Mouse (Mus musculus): ENCODE results near the gene Hydin.

DNA sequence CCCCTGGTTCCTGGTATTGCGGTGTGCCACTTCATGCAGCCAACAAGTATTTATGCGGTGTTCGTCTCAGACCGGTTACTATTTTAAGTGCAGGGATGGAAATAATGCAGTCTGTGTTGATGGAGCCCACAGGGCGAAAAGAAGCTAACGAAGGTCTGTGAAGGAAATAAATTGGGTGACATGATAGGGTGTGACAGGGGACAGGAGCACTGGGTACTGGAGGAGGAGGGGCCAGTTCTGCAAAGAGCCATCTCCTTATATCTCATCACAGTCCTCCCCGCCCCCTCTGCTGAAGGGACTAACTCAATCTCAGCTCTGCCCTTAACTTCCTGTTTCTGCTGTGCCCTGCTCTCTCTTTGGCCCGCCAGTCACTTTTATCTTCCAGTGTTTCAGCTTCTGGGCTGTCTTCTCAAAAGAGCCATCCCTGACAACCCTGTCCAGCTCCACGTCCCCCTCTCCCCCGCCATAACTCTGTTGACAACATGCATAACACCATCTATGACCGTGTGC is 926 bp upstream of the Hydin start:
- TF ChIP-seq CTCF (IDR thresholded peaks at IDR 0.05; ENCODE audit: low read depth, low read length) (no peak), GATA1 (IDR thresholded peaks at IDR 0.05; ENCODE audit: borderline replicate concordance, low read length) (no peak)
